Mouse (Mus musculus) ES-E14 (cell line): Measurements from ENCODE around the gene Wdr46. TPM values are rescaled to one million over a fixed set of nuclear protein-coding genes. Genes with fewer than 3 reads are reported as not detected.
A peak's percentile ranks its signal among the peaks of the same experiment; 100 is the strongest.

Experiments
- DNase-seq: peaks from one replicate; pipeline ENCODE4 v3.0.0-alpha.2; 2013; ENCODE audit warnings: low read depth, low spot score
- H3K27ac ChIP-seq: 2 replicates; pipeline ENCODE4 v1.5.1; 2012; ENCODE audit warnings: low read depth, mild to moderate bottlenecking, low read length, moderate library complexity, mixed read lengths; ENCODE audit not compliant: poor library complexity, insufficient read depth, severe bottlenecking
- H3K36me3 ChIP-seq: 2 replicates; pipeline ENCODE4 v1.6.1; 2012; ENCODE audit warnings: mild to moderate bottlenecking, low read length, moderate library complexity, mixed read lengths; ENCODE audit not compliant: control insufficient read depth, poor library complexity, insufficient read depth, severe bottlenecking
- H3K4me1 ChIP-seq, 2 experiments: fragments of 150-350 bp in 1 of 2; sonication (generic) in 1 of 2; 2 replicates each; pipeline ENCODE4 v1.6.1; 2012; ENCODE audit warnings: low read length in 2 of 2, mild to moderate bottlenecking in 1 of 2, mixed read lengths in 1 of 2; ENCODE audit not compliant: control insufficient read depth in 2 of 2, insufficient read depth in 2 of 2, poor library complexity in 1 of 2
- H3K4me3 ChIP-seq, 2 experiments: fragments of 150-350 bp in 1 of 2; sonication (generic) in 1 of 2; 2 replicates each; pipeline ENCODE4 v1.5.1; 2012; ENCODE audit warnings: low read length in 2 of 2, low read depth in 1 of 2, mild to moderate bottlenecking in 1 of 2, mixed read lengths in 1 of 2; ENCODE audit not compliant: insufficient read depth in 1 of 2, poor library complexity in 1 of 2, severe bottlenecking in 1 of 2
- H3K9ac ChIP-seq: 2 replicates; pipeline ENCODE4 v1.6.1; 2012; ENCODE audit warnings: low read depth, mild to moderate bottlenecking, low read length, mixed read lengths; ENCODE audit not compliant: poor library complexity, insufficient read depth, severe bottlenecking
- H3K9me3 ChIP-seq: fragments of 150-350 bp; sonication (generic); 2 replicates; pipeline ENCODE4 v1.6.1; 2012; ENCODE audit warnings: low read depth, mild to moderate bottlenecking, low read length; ENCODE audit not compliant: control insufficient read depth, insufficient read depth
- CHD2 ChIP-seq: IDR thresholded peaks from 2 replicates; pipeline ENCODE4 v1.6.1; 2014; ENCODE audit warnings: mild to moderate bottlenecking, low read depth, low read length, inconsistent platforms
- HCFC1 ChIP-seq: IDR thresholded peaks from 2 replicates; pipeline ENCODE4 v1.6.1; 2012; ENCODE audit warnings: low read length, inconsistent platforms, borderline replicate concordance; ENCODE audit not compliant: insufficient read depth
- MAFK ChIP-seq: IDR thresholded peaks from 2 replicates; pipeline ENCODE4 v1.6.1; 2014; ENCODE audit warnings: mild to moderate bottlenecking, low read depth, low read length, inconsistent platforms; ENCODE audit not compliant: insufficient read depth
- ZC3H11A ChIP-seq: IDR thresholded peaks from 2 replicates; pipeline ENCODE4 v1.6.1; 2012; ENCODE audit warnings: low read depth, mild to moderate bottlenecking, inconsistent platforms, low read length, borderline replicate concordance
- ZNF384 ChIP-seq: IDR thresholded peaks from 2 replicates; pipeline ENCODE4 v1.6.1; 2012; ENCODE audit warnings: low read depth, low read length, inconsistent platforms
- in situ Hi-C, 2 experiments: fragments of 600-800 bp; cut with MboI; formaldehyde crosslinking; loops; one replicate each; pipeline ENCODE4 v1.15.1; 2025; ENCODE audit warnings: low sequenced_read_pairs in 2 of 2, inconsistent platforms in 1 of 2; ENCODE audit not compliant: unreplicated experiment in 2 of 2
- total RNA-seq: library from RNA; depleted of rRNA; stranded (reverse); fragments of 300-350 nt; gene quantifications from 2 replicates; pipeline ENCODE4 v1.2.3, GENCODE M21; 2012

Wdr46 gene
- total RNA-seq, 1 experiment: 78.2 TPM

- H3K27ac ChIP-seq: no peak overlapping the region
These were observed 12.1 kb upstream of the Wdr46 start for GRCm38 (mm10) chr17:33928251-33928947.

GRCm38 (mm10) chr17:33929371-33930279 is 10.8 kb upstream of the Wdr46 start, which contains the start of gene Rgl2:
Gene Rgl2, plus strand, starts transcription at chr17:33929543.
- peak; percentile 81 for DNase-seq
- peaks cover 20% of the 10 kb centered on the region; the same call in 1 of the 2 replicates for H3K36me3 ChIP-seq
- TF ChIP-seq ZC3H11A (no peak), HCFC1 (peak; percentile 86; the same call in 1 of the 2 replicates), MAFK (no peak), ZNF384 (no peak)
- in situ Hi-C loops: no loop called here
- H3K4me3 ChIP-seq: peak within 1 kb of the TSS; percentile 74 to 75
- H3K9ac ChIP-seq: peak within 1 kb of the TSS; percentile 86
- no peaks in the 10 kb centered on the region for H3K9me3 ChIP-seq
- peaks cover 0 to 26% of the 10 kb centered on the region in 2 experiments; a peak in 1 of 4 replicates for H3K4me1 ChIP-seq
- peak within 1 kb of the TSS; percentile 48 for H3K27ac ChIP-seq

More at GRCm38 (mm10) chr17:33928251-33928947, 12.1 kb upstream of the Wdr46 start:
- no peaks in the 10 kb centered on the region for H3K9me3 ChIP-seq
- H3K4me1 ChIP-seq: peaks cover 0 to 20% of the 10 kb centered on the region in 2 experiments; a peak in 1 of 4 replicates
- H3K9ac ChIP-seq: peak overlapping the region; percentile 86; the same call in 1 of the 2 replicates
- peak overlapping the region; percentile 74 to 75 for H3K4me3 ChIP-seq
- H3K36me3 ChIP-seq: peaks cover 14% of the 10 kb centered on the region; the same call in 1 of the 2 replicates
- DNase-seq: no peak
- in situ Hi-C loops: no loop called here
- TF ChIP-seq ZNF384 (no peak), CHD2 (no peak), MAFK (no peak), HCFC1 (no peak), ZC3H11A (no peak)

GRCm38 (mm10) chr17:33930280-33931158 is 9.9 kb upstream of the Wdr46 start:
- Histone ChIP-seq H3K27ac (peak overlapping the region; percentile 48), H3K4me1 (peaks cover 0 to 30% of the 10 kb centered on the region in 2 experiments; a peak in 1 of 4 replicates), H3K9me3 (no peaks in the 10 kb centered on the region), H3K9ac (peak overlapping the region; percentile 71), H3K36me3 (peaks cover 22% of the 10 kb centered on the region), H3K4me3 (peak overlapping the region; percentile 74 to 75)
- in situ Hi-C loops: no loop called here
- TF ChIP-seq HCFC1 (0 out of 2 replicates have a peak, but pooled peaks have one; percentile 48), CHD2 (no peak)
- peak; percentile 78 for DNase-seq

- H3K27ac ChIP-seq: peak overlapping the region; percentile 41
- peaks cover 22% of the 10 kb centered on the region for H3K36me3 ChIP-seq
- peaks cover 0 to 26% of the 10 kb centered on the region in 2 experiments; a peak in 1 of 4 replicates for H3K4me1 ChIP-seq
- in situ Hi-C loops: no loop called here
- TF ChIP-seq HCFC1 (no peak), MAFK (no peak)
- DNase-seq: no peak
- peak overlapping the region; percentile 74 to 75 for H3K4me3 ChIP-seq
- H3K9ac ChIP-seq: peak overlapping the region; percentile 71
- no peaks in the 10 kb centered on the region for H3K9me3 ChIP-seq
These were observed 9.1 kb upstream of the Wdr46 start for GRCm38 (mm10) chr17:33931159-33931866.
